Mouse (Mus musculus): ENCODE data around the gene Mfsd12. TPM values are rescaled to one million over a fixed set of nuclear protein-coding genes. Genes with fewer than 3 reads are reported as not detected.

Mfsd12 gene
- polyA plus RNA-seq, 1 experiment from 2014 or later, result 11.7 TPM

GRCm38 (mm10) chr10:81413310-81414261, 56.3 kb downstream of the Mfsd12 start:
- H3K4me1 ChIP-seq (replicated peaks), result peaks cover 100% of the 10 kb centered on the region
- H3K4me3 ChIP-seq, result peak overlapping the region; percentile 7; the same call in 1 of the 2 replicates
- ATAC-seq (replicated peaks; ENCODE audit: insufficient number of reproducible peaks, insufficient read depth, low FRiP score, low read depth), result no peak
- no peak overlapping the region for H3K9ac ChIP-seq
- H3K27me3 ChIP-seq, result no peaks in the 10 kb centered on the region
- 35% methylated on average over 26 of the region's 26 CpGs for WGBS
- H3K9me3 ChIP-seq (replicated peaks), result no peaks in the 10 kb centered on the region
- H3K36me3 ChIP-seq, result no peaks in the 10 kb centered on the region
- peak overlapping the region; percentile 44 for H3K4me2 ChIP-seq
- H3K27ac ChIP-seq, result peak overlapping the region; percentile 98

DNA sequence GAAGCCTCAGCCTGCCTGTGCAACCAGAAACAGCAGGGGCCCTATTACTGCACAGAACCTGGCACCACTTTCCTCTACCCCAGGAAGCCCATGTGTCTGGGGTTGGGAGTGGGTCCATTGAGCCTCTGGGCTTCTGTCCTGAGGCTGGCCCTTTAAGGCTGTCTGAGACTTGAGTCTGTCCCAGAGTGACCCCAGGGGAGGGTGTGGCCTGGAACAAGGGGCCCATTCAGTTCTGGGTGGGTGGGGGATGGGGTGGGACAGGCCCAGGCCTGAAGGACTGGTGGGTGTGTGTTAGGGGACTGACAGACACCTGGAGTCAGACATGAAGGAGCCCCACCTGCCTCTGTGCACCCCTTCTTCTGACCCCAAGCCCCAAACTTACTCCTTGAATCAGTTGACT, 57.4 kb downstream of the Mfsd12 start:
- ATAC-seq (replicated peaks; ENCODE audit: insufficient number of reproducible peaks, insufficient read depth, low FRiP score, low read depth), result no peak
- Histone ChIP-seq H3K9me3 (replicated peaks) (no peaks in the 10 kb centered on the region), H3K36me3 (no peaks in the 10 kb centered on the region), H3K4me3 (no peak overlapping the region), H3K4me1 (replicated peaks) (peaks cover 98% of the 10 kb centered on the region), H3K27ac (peak overlapping the region; percentile 98), H3K9ac (no peak overlapping the region), H3K27me3 (no peaks in the 10 kb centered on the region), H3K4me2 (no peak overlapping the region)

DNA sequence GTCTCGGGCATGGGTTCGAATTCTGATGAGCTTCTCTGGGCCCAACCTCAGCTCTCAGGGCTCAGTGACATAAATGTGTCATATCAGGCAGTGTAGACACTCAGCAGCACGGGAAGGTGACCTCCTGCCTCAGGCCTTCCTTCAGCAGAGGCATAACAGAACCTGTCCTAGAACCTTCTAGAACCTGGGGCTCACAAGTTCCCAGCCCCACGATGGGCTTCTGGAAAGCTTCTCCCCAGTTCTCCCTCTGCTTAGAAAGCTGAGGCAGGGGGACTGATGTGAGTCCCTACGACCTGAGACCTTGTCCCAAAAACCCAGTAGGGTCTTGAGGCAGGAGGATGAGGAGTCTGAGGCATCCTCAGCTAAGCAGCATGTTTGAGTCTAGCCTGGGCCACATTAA, 57.9 kb downstream of the Mfsd12 start:
- WGBS, result 70% methylated on average over 5 of the region's 5 CpGs
- no peak overlapping the region for H3K4me3 ChIP-seq
- peak overlapping the region; percentile 98 for H3K27ac ChIP-seq

More for the DNA sequence above, 57.9 kb downstream of the Mfsd12 start:
- Histone ChIP-seq H3K36me3 (peaks cover 2% of the 10 kb centered on the region; the same call in 1 of the 2 replicates), H3K27me3 (no peaks in the 10 kb centered on the region), H3K9me3 (replicated peaks) (no peaks in the 10 kb centered on the region), H3K4me2 (no peak overlapping the region), H3K4me1 (replicated peaks) (peaks cover 95% of the 10 kb centered on the region), H3K9ac (no peak overlapping the region)
- ATAC-seq (replicated peaks; ENCODE audit: insufficient number of reproducible peaks, insufficient read depth, low FRiP score, low read depth), result no peak

Small RNA genes within 50 kb of the gene (microRNA-seq; reads per million reads assigned to microRNA genes)
- gene Mir6913, result not detected

Other genes with a start within 250 kb of the Mfsd12 start
- 25.6 and 31.0 TPM in 2 replicates for gene Zbtb7a, start 222.3 kb upstream of the Mfsd12 start, polyA plus RNA-seq (2015; fragmentation: Nextera tagmentation; extraction: Ambion mirVana)
- 29.1 and 41.6 TPM in 2 replicates for gene Pias4, start 189.6 kb upstream of the Mfsd12 start, polyA plus RNA-seq (2015; fragmentation: Nextera tagmentation; extraction: Ambion mirVana)
- gene Eef2, start 180.9 kb upstream of the Mfsd12 start, polyA plus RNA-seq (2015; fragmentation: Nextera tagmentation; extraction: Ambion mirVana), result 350 and 441 TPM in 2 replicates
- 38.4 and 43.1 TPM in 2 replicates for gene Dapk3, start 174.5 kb upstream of the Mfsd12 start, polyA plus RNA-seq (2015; fragmentation: Nextera tagmentation; extraction: Ambion mirVana)
- not detected in 2 replicates for gene 4930442H23Rik, start 173.6 kb upstream of the Mfsd12 start, polyA plus RNA-seq (2015; fragmentation: Nextera tagmentation; extraction: Ambion mirVana)
- gene Nmrk2, start 155.4 kb upstream of the Mfsd12 start, polyA plus RNA-seq (2015; fragmentation: Nextera tagmentation; extraction: Ambion mirVana), result 7.3 and 9.1 TPM in 2 replicates
- 0.25 and 1.1 TPM in 2 replicates for gene Atcay, start 126.7 kb upstream of the Mfsd12 start, polyA plus RNA-seq (2015; fragmentation: Nextera tagmentation; extraction: Ambion mirVana)
- gene Zfr2, start 124.3 kb upstream of the Mfsd12 start, polyA plus RNA-seq (2015; fragmentation: Nextera tagmentation; extraction: Ambion mirVana), result 6.0 and 7.5 TPM in 2 replicates
- 1.6 and 3.6 TPM in 2 replicates for gene Matk, start 104.6 kb upstream of the Mfsd12 start, polyA plus RNA-seq (2015; fragmentation: Nextera tagmentation; extraction: Ambion mirVana)
- 208 and 226 TPM in 2 replicates for gene Mrpl54, start 90.6 kb upstream of the Mfsd12 start, polyA plus RNA-seq (2015; fragmentation: Nextera tagmentation; extraction: Ambion mirVana)
- 42.3 and 61.2 TPM in 2 replicates for gene Apba3, start 90.5 kb upstream of the Mfsd12 start, polyA plus RNA-seq (2015; fragmentation: Nextera tagmentation; extraction: Ambion mirVana)
- gene Tjp3, start 65.9 kb upstream of the Mfsd12 start, polyA plus RNA-seq (2015; fragmentation: Nextera tagmentation; extraction: Ambion mirVana), result 3.2 and 4.3 TPM in 2 replicates
- gene Pip5k1c, start 64.5 kb upstream of the Mfsd12 start, polyA plus RNA-seq (2015; fragmentation: Nextera tagmentation; extraction: Ambion mirVana), result 26.2 and 38.2 TPM in 2 replicates
- gene Cactin, start 36.4 kb upstream of the Mfsd12 start, polyA plus RNA-seq (2015; fragmentation: Nextera tagmentation; extraction: Ambion mirVana), result 23.5 and 34.1 TPM in 2 replicates
- 11.3 and 17.9 TPM in 2 replicates for gene Tbxa2r, start 28.8 kb upstream of the Mfsd12 start, polyA plus RNA-seq (2015; fragmentation: Nextera tagmentation; extraction: Ambion mirVana)
- 0.04 TPM in 1 of 2 replicates, not detected in the other for gene Gipc3, start 14.2 kb upstream of the Mfsd12 start, polyA plus RNA-seq (2015; fragmentation: Nextera tagmentation; extraction: Ambion mirVana)
- 82.8 and 83.4 TPM in 2 replicates for gene Hmg20b, start 7.0 kb upstream of the Mfsd12 start, polyA plus RNA-seq (2015; fragmentation: Nextera tagmentation; extraction: Ambion mirVana)
- gene 4930404N11Rik, start 8.3 kb downstream of the Mfsd12 start, polyA plus RNA-seq (2015; fragmentation: Nextera tagmentation; extraction: Ambion mirVana), result 0.81 and 2.2 TPM in 2 replicates
- 66.5 and 84.1 TPM in 2 replicates for gene Fzr1, start 21.0 kb downstream of the Mfsd12 start, polyA plus RNA-seq (2015; fragmentation: Nextera tagmentation; extraction: Ambion mirVana)
- gene Dohh, start 26.9 kb downstream of the Mfsd12 start, polyA plus RNA-seq (2015; fragmentation: Nextera tagmentation; extraction: Ambion mirVana), result 65.2 and 79.9 TPM in 2 replicates
- 2.2 and 2.3 TPM in 2 replicates for gene Gm48551, start 27.0 kb downstream of the Mfsd12 start, polyA plus RNA-seq (2015; fragmentation: Nextera tagmentation; extraction: Ambion mirVana)
- 0.84 and 0.91 TPM in 2 replicates for gene Gm48552, start 31.5 kb downstream of the Mfsd12 start, polyA plus RNA-seq (2015; fragmentation: Nextera tagmentation; extraction: Ambion mirVana)
- gene Smim24, start 35.6 kb downstream of the Mfsd12 start, polyA plus RNA-seq (2015; fragmentation: Nextera tagmentation; extraction: Ambion mirVana), result 3.9 and 4.1 TPM in 2 replicates
- gene Nfic, start 98.1 kb downstream of the Mfsd12 start, polyA plus RNA-seq (2015; fragmentation: Nextera tagmentation; extraction: Ambion mirVana), result 60.9 and 71.2 TPM in 2 replicates
- gene Celf5, start 125.2 kb downstream of the Mfsd12 start, polyA plus RNA-seq (2015; fragmentation: Nextera tagmentation; extraction: Ambion mirVana), result 0.08 and 0.41 TPM in 2 replicates
- gene Ncln, start 138.9 kb downstream of the Mfsd12 start, polyA plus RNA-seq (2015; fragmentation: Nextera tagmentation; extraction: Ambion mirVana), result 43.6 and 63.4 TPM in 2 replicates
- 0.47 and 1.5 TPM in 2 replicates for gene S1pr4, start 142.6 kb downstream of the Mfsd12 start, polyA plus RNA-seq (2015; fragmentation: Nextera tagmentation; extraction: Ambion mirVana)
- gene Gna15, start 166.7 kb downstream of the Mfsd12 start, polyA plus RNA-seq (2015; fragmentation: Nextera tagmentation; extraction: Ambion mirVana), result 0.64 and 1.6 TPM in 2 replicates
- 52.1 and 64.1 TPM in 2 replicates for gene Gna11, start 187.7 kb downstream of the Mfsd12 start, polyA plus RNA-seq (2015; fragmentation: Nextera tagmentation; extraction: Ambion mirVana)
- 650 and 761 TPM in 2 replicates for gene Aes, start 202.0 kb downstream of the Mfsd12 start, polyA plus RNA-seq (2015; fragmentation: Nextera tagmentation; extraction: Ambion mirVana)
- 23.6 and 29.3 TPM in 2 replicates for gene Tle2, start 217.1 kb downstream of the Mfsd12 start, polyA plus RNA-seq (2015; fragmentation: Nextera tagmentation; extraction: Ambion mirVana)
- gene Tle6, start 243.6 kb downstream of the Mfsd12 start, polyA plus RNA-seq (2015; fragmentation: Nextera tagmentation; extraction: Ambion mirVana), result 23.9 and 30.5 TPM in 2 replicates
- gene BC025920, start 248.8 kb downstream of the Mfsd12 start, polyA plus RNA-seq (2015; fragmentation: Nextera tagmentation; extraction: Ambion mirVana), result 0.48 and 0.72 TPM in 2 replicates